Mouse (Mus musculus) lung, postnatal 36 days (tissue): ENCODE measurements at regions not wholly inside any gene's neighbourhood (a gene's known extent, or its start where the extent isn't known, plus 50 kb on each side); places are given as distances from the start of the nearest gene placed in this dataset.
"Not testable (repeated sequence)": the region's sequence is repeated elsewhere in the genome, so short reads cannot be mapped to it uniquely, and the experiment has no call there.

Experiments used
- DNase-seq: peaks from one replicate; pipeline ENCODE4 v3.0.0; 2022; ENCODE audit warnings: mixed read lengths

DNA sequence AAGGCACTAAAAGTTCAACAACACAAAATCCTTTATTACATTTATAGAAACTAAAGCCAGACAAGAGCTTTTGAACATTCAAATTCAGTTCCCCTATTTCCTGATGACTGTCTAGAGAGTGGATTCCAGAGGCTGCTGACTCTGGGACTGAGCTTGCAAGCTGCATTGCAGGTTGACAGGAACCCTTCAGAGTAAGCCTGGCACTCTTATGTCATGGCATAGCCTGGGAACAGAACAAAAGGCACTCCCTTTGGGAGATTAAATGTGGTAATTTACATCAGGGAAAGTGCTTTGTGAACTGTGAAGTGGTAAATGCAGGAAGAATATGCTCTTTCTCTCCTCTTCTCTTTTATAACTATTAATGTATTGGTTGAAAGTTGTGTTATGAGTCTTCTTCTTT lies 847.3 kb downstream of the Bcl11a start:
- no peak for DNase-seq

DNA sequence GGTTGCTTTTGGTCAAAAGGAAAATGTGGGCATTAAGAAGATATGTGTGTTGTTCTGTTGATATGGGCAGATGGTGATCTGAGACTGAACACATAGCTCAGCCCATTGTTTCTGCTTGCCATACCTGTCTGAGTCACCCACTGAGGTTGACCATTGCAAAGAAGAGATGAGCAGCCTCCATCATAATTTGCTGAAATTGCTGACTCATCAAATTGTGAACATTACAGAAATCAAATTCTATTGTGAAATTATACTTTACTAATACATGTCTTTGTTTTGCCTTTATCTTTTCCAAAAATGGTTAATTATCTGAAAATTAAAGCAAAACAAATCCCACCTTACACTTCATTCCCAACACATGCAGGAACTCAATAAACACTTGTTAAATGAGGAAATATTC lies 865.8 kb downstream of the Bcl11a start:
- DNase-seq = no peak

DNA sequence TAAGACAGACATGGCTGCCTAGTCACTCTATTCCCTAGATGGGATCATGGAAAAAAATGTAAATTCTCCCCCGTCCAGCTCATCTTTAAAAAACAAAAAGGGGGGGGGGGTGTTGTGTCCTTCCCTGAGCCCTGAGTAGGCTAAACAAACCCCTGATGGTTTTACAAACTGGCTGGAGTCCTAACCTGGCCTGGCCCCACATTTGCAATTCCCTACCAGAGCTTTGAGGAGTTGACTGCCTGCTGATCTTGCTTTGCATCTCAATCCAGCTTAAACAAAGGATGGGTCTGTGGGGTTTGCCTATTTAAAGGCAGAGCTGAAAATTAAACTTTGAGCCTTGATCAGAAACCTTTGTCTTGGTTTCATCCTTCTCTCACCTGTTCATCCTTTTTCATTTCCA lies 873.3 kb downstream of the Bcl11a start:
- no peak for DNase-seq

DNA sequence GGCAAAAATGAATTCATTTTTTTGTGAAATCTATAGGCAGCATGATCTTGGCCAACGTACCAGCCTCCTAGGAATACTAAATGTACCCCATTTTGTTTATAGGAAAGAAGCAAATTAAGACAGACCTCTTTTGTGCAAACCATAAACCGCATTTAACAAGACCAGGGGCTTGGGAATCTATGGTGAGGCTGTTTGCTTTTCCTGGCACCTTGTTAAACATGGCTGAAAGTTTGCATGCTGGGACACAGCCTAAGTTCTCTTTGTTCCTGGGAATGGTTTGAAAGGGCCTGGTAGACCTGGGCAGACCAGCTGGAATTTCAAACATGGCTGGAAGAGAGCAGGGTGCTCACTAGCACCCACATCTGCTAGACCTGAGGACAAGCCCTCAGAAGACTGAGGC lies 894.5 kb downstream of the Bcl11a start:
- DNase-seq = no peak

DNA sequence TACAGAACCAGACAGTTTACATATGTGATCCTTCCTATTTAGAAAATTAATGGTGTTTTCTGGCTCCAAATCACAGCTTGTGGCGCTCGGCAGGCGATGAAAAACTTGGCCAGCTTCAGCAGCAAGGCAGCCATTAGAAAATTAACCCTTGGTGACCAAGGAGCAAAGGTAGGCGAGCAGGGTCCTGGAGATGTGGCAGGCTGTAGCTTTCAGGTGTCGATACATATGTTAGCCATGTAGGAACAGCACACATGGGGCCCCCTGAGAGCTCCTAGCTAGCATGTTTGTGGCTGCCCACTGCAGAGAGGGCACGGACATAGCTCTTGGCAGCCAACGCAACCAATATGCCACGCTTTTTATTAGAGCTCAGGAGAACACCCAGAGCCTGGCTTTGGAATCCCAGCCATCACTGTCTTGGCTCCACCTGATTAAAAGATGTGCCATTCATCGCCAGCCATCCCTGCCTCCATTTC lies 902.4 kb downstream of the Bcl11a start:
- DNase-seq = no peak

DNA sequence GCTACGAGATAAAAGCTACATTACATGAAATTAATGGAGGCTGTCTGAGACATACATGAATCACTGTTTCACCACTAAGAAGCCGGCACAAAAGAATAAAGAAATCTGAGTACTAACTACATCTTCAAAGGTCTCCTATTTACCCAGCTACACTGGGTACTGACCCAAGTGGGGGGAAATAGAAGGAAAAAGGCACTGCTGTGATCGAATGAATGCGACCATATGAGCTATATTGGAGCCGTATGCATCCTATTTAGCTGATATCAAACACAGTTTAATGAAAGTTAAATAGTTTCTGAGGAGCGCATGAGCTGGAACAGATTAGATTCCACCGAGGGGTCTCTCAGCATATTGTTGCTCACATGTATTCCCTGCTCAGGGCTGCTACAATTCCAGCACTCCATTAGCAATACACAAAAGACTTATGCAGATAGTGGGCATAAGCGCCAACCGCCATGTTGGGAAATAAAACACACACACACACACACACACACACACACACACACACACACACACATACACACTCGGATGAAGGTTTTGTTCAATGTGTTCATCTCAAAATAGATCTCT lies 905.3 kb downstream of the Bcl11a start:
- no peak for DNase-seq

DNA sequence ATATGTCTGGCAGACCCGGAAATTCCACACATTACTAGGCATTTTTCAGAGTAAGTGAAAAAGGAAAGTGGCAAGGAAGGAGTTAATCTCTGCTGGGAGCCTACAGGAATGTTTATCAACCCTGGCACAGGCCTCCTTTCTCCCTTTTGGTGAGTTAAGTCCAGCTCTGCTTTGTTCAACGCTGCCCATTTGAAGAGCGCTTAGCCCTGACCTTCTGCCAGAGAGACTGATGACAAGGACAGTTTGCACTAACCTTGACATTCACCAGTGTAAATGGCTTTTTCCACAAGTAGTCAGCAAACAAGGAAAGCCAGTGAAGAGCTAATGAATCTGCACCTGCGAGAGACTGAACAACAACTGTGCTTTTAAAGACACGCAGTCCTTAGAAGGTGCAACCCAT lies 927.6 kb downstream of the Bcl11a start:
- no peak for DNase-seq

DNA sequence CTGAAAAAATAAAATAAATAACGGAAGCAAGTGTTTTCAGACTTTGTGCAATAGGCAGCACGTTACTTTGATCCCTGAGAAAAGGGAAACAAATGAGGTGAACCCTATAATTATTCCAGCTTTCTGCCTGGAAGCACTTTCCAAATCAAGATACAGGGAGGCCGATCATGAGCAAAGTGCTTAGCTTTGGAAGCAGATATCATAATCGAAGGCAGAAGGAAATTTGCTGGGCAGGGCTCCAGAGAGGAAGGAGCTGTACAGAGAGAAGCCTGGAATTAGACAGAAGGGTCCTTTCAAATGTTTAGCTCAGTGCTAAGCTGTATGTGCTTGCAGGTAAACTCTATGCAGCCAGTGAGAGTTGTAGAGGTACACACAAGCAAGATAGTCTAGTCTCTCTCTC lies 948.9 kb downstream of the Bcl11a start:
- no peak for DNase-seq

DNA sequence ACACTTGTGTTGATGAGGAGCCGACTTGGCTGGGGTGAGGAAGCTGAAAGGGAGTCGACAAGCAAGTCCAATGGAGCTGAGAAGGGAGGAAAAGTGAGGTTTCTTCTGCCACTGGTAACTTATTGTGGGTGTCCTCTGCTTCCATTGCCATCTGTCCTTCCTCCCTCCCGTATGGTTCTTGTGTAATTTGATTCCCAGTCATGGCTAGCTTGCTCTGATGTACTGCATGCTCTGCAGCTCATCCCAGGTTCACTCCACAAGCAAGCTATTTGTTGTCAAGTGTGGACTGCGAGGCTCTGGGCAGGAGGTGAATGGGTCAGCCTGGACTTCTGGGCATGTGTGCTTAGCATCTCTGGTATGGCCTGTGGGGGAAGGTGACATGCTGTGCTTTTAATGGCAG lies 963.1 kb downstream of the Bcl11a start:
- DNase-seq = no peak

DNA sequence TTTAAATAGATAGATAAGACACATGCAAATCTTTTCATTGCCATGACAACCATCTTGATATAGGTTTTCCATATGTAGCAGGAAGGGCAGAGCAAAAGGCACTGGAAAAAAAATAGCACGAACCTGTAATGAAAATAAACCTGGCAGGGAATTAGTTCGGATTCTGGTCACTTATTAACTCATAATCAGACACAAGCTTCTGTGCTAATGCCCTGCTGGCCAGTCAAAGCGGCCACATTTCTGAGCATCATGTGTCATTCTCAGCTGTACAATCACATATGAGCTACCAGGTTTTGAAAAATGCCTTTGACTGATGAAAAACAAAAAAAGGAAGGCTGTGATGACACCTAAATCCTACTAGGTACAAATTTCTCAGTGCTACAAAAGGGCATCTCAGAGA lies 964.9 kb downstream of the Bcl11a start:
- DNase-seq = no peak

DNA sequence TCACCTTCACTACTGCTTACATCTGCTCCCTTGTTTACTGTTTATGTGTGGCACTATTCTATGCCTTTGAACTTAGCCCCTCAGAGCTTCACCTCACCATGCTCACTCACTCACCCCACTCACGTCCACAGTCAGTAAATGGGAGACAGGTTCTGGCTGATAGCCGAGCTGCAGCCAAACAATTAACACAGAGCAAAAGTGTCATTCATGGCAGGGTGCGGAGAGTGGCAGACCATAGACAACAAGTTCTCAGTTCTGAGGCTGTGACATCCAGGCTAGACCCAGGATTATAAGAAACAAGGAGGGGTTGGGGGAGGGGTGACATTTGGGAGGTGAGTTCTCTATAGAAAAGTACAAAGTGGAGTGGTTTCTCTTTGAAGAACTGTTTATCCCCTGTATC lies 967.5 kb downstream of the Bcl11a start:
- DNase-seq = no peak

DNA sequence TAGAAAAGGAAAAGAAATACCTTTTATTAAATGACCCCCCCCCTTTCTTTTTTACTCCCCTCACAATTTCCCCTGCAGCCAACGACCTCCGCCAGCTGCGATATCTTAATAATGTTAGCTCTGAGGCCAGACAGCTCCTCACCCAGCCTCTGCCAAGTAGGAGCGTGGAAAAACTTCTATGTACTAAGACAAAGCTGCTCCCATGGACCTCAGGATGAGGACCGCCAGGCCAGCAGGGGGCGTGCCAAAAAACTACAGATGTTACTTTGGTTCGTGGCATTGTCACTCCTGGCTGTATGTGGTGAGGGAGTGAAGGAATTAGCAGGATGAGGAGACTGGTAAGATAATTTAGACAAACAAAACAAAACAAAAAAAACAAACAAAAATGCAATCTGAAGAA lies 968.1 kb downstream of the Bcl11a start:
- peak; percentile 1 for DNase-seq

DNA sequence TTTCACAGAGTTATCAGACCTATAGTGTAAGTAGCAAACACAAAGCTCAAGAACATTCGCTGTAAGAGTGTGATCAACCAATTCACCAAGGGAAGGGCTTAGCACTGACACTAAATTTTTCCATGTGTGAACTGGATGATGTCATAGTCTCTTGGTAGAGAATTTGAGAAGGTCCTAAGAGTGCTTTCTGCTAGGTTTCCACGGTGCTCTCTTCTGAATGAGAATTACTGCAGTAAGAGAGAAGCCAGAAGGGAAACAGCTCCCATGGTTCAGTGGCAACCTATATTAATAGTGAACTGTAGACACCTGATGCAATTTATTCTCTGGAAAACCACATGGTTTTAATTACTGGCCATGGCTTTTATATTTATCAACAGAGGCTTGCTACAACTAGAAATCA lies 977.8 kb downstream of the Bcl11a start:
- DNase-seq = no peak

DNA sequence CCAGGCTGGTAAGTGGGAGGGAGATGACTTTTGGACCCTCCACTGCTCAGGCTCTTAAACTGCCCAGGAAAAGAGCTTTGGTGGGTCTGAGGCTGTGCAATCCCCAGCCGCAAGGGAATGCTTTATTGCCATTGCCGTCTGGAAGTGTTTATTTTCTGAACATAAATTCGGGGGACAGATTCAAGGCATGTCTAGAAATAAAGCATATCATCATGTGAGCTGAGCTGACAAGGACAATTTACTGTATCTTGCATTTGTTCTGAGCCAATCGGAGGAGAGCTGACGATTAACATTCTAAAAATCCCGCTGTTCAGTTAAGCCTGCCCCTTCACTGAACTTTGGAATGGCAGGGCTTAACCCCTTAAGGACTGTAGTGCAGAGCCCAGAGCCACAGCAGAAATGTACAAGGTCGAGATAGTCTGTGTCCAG lies 979.3 kb downstream of the Bcl11a start:
- no peak for DNase-seq

DNA sequence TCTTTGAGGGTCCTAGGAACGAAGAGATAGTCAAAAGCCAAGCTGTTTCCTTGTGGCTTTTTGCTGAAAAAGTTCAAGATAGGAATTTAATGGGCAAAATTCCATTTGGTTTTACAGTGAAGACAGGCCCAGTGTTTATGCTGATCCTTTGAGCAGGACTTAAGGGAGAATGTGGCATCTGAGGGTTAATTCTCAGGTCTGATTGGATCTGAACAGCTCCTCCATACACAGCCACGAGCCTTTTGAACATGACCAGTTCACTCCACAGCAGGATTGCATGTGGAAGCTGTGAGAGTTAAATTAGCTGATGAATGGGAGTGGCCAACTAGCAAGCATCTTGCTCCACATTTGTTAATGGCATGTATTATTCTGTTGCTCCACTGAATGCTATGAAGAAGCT lies 979.7 kb downstream of the Bcl11a start:
- no peak for DNase-seq

DNA sequence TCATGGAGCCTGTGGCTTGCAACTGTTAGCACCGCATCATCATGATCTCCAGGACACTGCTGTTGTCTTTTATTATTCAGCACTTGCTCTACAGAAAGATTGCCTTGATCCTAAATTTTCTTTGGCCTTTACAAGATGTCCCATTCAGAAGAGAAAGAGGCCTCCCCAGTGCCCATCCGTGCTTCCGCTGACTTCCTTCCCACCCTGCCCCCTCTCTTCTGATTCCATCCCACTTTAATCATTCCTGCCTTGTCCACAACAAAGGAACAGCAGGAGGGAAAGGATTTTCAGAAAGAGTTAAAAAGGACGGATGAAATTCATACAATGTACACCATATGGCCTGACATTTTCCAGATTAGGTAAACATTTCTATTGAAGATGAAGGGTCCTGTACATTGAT lies 985.2 kb downstream of the Bcl11a start:
- no peak for DNase-seq

DNA sequence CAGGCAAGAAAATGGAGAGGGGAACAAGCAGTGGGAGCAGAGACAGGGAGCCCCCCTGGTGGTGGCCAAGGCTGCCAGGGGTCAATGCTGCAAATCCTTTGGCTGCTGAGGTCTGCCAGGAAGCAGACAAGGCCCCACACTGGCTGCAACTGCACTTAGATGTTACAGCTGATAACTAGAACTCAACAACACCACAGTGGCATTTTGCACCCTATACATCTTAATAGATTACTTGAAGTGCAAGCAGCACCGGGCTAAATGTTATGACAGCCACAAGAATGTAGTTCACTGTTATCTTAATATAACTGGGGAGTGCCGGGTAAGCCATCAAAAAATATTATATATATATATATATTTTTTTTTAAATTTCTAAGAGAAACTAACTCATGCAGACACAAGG lies 986.1 kb downstream of the Bcl11a start:
- no peak for DNase-seq

DNA sequence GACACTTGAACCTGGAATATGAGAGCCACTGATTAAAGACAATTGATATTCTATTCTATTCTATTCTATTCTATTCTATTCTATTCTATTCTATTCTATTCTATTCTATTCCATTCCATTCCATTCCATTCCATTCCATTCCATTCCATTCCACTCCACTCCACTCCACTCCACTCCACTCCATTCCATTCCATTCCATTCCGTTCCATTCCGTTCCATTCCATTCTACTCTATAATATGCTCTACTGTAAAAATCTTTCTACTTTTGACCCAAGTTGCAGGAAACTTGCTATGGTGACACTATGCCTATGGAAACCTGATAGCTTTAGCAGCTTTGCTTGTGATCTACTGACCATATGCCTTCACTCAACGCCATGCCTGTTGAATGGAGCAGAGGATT lies 1022.1 kb downstream of the Bcl11a start:
- not testable (repeated sequence) for DNase-seq

DNA sequence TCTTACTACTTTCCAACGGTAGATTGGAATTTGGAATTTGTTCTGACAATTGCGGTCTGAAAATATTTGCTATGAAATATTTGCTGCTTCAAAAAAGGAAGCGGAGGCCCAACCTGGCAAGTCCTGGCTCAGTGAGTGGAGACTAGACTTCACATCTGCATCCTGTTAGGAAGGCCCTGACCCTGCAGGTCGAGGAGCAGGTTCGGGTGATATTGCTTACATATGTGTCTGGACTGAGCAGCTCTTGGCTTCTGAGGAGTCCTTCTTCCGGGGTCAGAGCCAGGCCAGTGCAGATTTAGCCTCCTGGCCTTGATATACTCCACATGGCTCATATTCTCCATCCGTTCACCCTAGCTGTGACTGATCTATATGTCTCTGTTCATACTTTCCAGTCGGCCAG lies 1026.6 kb downstream of the Bcl11a start:
- no peak for DNase-seq

DNA sequence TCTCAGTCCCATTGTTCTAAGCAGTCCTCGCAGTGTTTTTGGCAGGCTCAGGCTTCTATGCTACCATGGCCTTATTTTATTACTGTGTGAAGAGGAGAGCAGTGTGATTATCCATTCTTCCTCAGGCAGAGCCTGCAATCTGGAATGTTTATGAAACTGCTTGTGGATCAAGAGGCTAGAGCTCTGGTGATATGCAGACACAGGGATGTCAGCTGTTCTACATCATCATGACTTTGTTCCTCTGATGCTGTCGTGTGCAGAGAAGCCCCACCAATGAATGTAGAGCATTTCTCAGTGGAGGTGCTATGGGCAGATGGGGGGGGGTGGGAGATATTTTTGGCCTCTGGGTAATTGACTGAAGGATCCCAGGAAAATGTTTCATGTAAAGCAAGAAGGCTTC lies 1046.6 kb downstream of the Bcl11a start:
- no peak for DNase-seq

DNA sequence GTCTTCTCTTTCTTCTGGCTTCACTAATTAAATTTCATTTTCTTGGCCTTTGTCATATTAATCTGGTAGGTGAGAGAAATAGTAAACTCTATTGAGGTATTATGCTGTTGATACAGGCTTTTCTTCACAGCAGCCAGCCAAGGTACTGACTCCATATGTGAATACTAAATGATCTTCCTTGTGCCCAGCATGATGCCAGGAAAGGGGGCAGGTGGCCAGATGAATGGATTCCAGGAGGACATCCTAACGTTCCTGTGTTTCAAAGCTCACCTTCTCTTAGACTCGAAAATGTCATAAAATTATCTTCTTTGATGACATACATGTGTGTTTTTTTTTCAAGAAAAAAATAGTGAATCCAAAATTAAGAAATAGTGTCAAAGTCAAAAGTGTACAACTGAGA lies 1064.4 kb downstream of the Bcl11a start:
- no peak for DNase-seq

DNA sequence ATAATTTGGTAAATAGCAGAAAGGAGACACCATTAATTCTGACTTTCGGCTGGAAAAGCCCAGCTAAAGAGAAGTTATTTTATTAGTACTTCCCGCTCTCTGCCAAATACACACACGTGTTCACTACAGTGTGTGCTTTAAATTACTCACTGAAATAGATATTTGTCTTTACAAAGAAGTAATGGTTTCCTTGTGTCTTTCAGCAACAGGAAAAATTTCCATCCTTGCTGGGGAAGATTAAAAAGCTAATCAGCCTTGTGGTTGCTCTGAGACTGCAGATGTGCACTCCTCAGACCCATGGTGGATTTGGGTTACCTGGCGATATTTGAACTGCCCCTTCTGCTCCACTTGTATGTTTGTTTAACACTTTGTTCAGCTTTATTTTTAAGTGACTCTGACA lies 1065.0 kb downstream of the Bcl11a start:
- DNase-seq = no peak

DNA sequence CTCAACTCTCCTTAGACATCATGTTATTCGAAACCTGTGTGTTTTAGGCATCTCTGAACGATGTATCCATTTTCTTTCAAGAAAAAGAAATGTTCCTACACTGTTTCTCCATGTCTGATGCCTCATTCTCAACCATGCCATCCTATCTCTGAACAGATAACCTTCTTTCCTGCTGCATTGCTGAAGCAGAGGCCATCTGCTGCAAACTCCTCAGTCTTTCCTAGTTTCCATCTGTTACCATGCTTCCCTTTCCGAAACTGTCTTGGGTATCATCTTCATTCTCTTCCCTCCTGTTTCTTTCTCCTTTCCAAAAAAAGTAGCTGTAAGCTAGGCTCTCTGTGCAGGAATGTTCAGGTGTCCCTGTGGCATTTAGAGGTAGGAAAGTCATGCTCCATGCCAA lies 1063.3 kb downstream of the 5730522E02Rik start:
- DNase-seq = no peak

DNA sequence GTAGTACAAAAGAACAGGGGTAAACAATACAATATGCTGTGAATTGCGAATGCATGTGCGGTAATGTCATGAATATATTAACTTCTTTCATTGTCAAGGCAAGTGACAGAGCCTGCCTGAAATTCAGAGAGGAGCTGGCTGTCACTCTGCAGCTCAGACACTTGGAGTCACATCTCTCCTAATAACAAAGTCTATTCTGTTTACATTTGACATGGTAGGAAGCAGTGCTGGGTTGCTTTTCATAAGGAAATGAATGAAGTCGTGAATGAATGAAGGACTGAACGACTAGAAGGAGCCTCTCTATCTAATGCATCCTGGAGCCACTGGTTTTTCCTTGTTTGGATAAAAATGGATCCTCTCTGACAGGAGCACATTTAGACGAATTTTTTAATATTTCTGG lies 1053.9 kb downstream of the 5730522E02Rik start:
- no peak for DNase-seq

DNA sequence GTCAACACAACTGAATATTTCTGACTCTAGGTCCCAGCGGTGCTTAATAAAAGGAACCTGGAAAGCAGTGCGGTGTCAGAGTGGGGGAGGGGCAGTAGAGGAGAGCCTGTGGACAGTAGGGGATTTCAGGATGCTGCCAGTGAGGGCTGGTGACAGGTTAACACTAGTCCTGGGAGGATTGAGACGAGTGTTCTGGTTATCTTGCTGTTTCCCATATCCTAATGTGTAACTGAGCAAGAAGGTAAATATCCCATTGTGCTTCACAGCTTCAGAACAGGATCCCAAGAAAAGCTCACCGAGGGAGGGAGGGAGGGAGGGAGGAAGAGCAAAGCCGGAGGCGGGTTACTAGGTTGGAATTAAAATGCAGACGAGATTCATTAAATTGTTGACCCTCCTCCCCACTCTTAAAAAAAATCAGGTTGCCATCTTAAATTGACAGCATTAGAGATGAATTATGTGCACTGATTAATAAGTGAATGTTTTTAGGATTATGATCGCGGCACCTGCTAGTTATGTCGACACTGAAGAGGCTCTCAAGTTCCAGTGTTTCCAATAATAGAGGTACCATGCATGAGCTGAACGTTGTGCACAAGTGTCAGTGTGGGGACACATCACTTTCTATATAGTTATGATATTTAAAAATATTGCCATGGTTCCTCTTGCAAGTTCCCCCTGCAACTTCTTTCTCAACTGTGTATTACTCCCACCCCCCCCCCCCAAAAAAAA lies 1053.3 kb downstream of the 5730522E02Rik start:
- DNase-seq = no peak
